Mouse (Mus musculus) kidney, postnatal 0 days (tissue): ENCODE measurements at regions not wholly inside any gene's neighbourhood (a gene's known extent, or its start where the extent isn't known, plus 50 kb on each side); places are given as distances from the start of the nearest gene placed in this dataset.

Experiments used
- ATAC-seq: fragments of 200-750 bp; cut with Nextera tagmentation; replicated peaks from 2 replicates; pipeline ENCODE4 v1.8.0; 2017; ENCODE audit warnings: low read depth, moderate number of reproducible peaks, moderate TSS enrichment, moderate library complexity; ENCODE audit not compliant: low FRiP score
- DNase-seq: peaks from one replicate; pipeline ENCODE4 v3.0.0-alpha.2; 2016; ENCODE audit warnings: low spot score
- H3K27ac ChIP-seq: fragments of 300-500 bp; sonication (generic); 2 replicates; pipeline ENCODE4 v1.5.1; 2014; ENCODE audit warnings: mild to moderate bottlenecking
- H3K27me3 ChIP-seq: fragments of 300-500 bp; sonication (generic); 2 replicates; pipeline ENCODE4 v1.6.1; 2014; ENCODE audit warnings: low read length, mixed read lengths; ENCODE audit not compliant: insufficient read depth
- H3K36me3 ChIP-seq: fragments of 300-500 bp; sonication (generic); 2 replicates; pipeline ENCODE4 v1.6.1; 2014; ENCODE audit warnings: low read length, mixed read lengths; ENCODE audit not compliant: insufficient read depth
- H3K4me1 ChIP-seq: fragments of 300-500 bp; sonication (generic); replicated peaks from 2 replicates; pipeline ENCODE4 v1.6.1; 2014; ENCODE audit warnings: antibody characterized with exemption, low read length, mixed read lengths; ENCODE audit not compliant: insufficient read depth
- H3K4me2 ChIP-seq: fragments of 300-500 bp; sonication (generic); 2 replicates; pipeline ENCODE4 v1.6.1; 2014; ENCODE audit warnings: mild to moderate bottlenecking, low read length, moderate library complexity, mixed read lengths
- H3K4me3 ChIP-seq: fragments of 300-500 bp; sonication (generic); replicated peaks from 2 replicates; pipeline ENCODE4 v1.5.1; 2014; ENCODE audit warnings: low read depth, low read length
- H3K9ac ChIP-seq: fragments of 300-500 bp; sonication (generic); 2 replicates; pipeline ENCODE4 v1.6.1; 2014; ENCODE audit warnings: low read depth, low read length
- H3K9me3 ChIP-seq: fragments of 300-500 bp; sonication (generic); replicated peaks from 2 replicates; pipeline ENCODE4 v1.6.1; 2016; ENCODE audit warnings: low read length, inconsistent platforms, mixed read lengths
- CTCF ChIP-seq: IDR thresholded peaks from 2 replicates; pipeline ENCODE4 v1.5.1; 2016; ENCODE audit warnings: antibody characterized with exemption, low read depth, mild to moderate bottlenecking, moderate library complexity
- WGBS: fragments of 180-500 bp; shearing (Covaris S2); extraction: QIAGEN DNeasy Blood & Tissue Kit; methylation state at CpG from one replicate; pipeline ENCODE4 v1.1.7; 2014; 5-methylcytosine and 5-hydroxymethylcytosine counted together

GRCm38 (mm10) chr10:108040027-108040426 is 122.0 kb upstream of the Ppp1r12a start:
- TF ChIP-seq CTCF = no peak
- no peak overlapping the region for H3K27ac ChIP-seq
- ATAC-seq = no peak
- no peaks in the 10 kb centered on the region for H3K27me3 ChIP-seq
- DNase-seq = no peak
- no peaks in the 10 kb centered on the region for H3K9me3 ChIP-seq
- no peak overlapping the region for H3K4me2 ChIP-seq
- no peaks in the 10 kb centered on the region for H3K4me1 ChIP-seq
- H3K9ac ChIP-seq = no peak overlapping the region
- H3K4me3 ChIP-seq = no peak overlapping the region
- no peaks in the 10 kb centered on the region for H3K36me3 ChIP-seq

GRCm38 (mm10) chr10:108036486-108037109 is 124.7 kb upstream of the Otogl start:
- no peak for TF ChIP-seq CTCF
- Histone ChIP-seq H3K9me3 (no peaks in the 10 kb centered on the region), H3K4me2 (no peak overlapping the region), H3K4me3 (no peak overlapping the region), H3K27ac (no peak overlapping the region), H3K27me3 (no peaks in the 10 kb centered on the region), H3K4me1 (no peaks in the 10 kb centered on the region), H3K36me3 (no peaks in the 10 kb centered on the region), H3K9ac (no peak overlapping the region)
- WGBS = 61% methylated on average over 3 of the region's 3 CpGs
- ATAC-seq = no peak
- no peak for DNase-seq

GRCm38 (mm10) chr10:108034068-108034467 is 122.1 kb upstream of the Otogl start:
- ATAC-seq (no peak), DNase-seq (no peak)
- H3K27ac ChIP-seq = no peak overlapping the region
- H3K4me3 ChIP-seq = no peak overlapping the region
- no peak overlapping the region for H3K4me2 ChIP-seq
- no peaks in the 10 kb centered on the region for H3K9me3 ChIP-seq
- no peaks in the 10 kb centered on the region for H3K4me1 ChIP-seq
- H3K27me3 ChIP-seq = no peaks in the 10 kb centered on the region
- TF ChIP-seq CTCF = no peak
- WGBS = 96% methylated on average over 3 of the region's 3 CpGs
- H3K36me3 ChIP-seq = no peaks in the 10 kb centered on the region
- no peak overlapping the region for H3K9ac ChIP-seq

- 100% methylated on average over 1 of the region's 1 CpGs for WGBS
- ATAC-seq (no peak), DNase-seq (no peak)
- Histone ChIP-seq H3K4me3 (no peak overlapping the region), H3K9ac (no peak overlapping the region), H3K4me2 (no peak overlapping the region), H3K36me3 (no peaks in the 10 kb centered on the region), H3K27ac (no peak overlapping the region), H3K9me3 (no peaks in the 10 kb centered on the region), H3K4me1 (no peaks in the 10 kb centered on the region), H3K27me3 (no peaks in the 10 kb centered on the region)
- no peak for TF ChIP-seq CTCF
Observed at GRCm38 (mm10) chr10:108033317-108033795, 121.4 kb upstream of the Otogl start.

GRCm38 (mm10) chr10:108027506-108027905 is 115.6 kb upstream of the Otogl start:
- H3K4me1 ChIP-seq = no peaks in the 10 kb centered on the region
- H3K27ac ChIP-seq = no peak overlapping the region
- H3K27me3 ChIP-seq = no peaks in the 10 kb centered on the region
- ATAC-seq (no peak), DNase-seq (no peak)
- 74% methylated on average over 2 of the region's 2 CpGs for WGBS
- H3K4me2 ChIP-seq = no peak overlapping the region
- H3K36me3 ChIP-seq = no peaks in the 10 kb centered on the region
- no peaks in the 10 kb centered on the region for H3K9me3 ChIP-seq
- H3K9ac ChIP-seq = no peak overlapping the region
- TF ChIP-seq CTCF = no peak
- no peak overlapping the region for H3K4me3 ChIP-seq

- Histone ChIP-seq H3K27ac (no peak overlapping the region), H3K4me3 (no peak overlapping the region), H3K9me3 (no peaks in the 10 kb centered on the region), H3K4me1 (no peaks in the 10 kb centered on the region), H3K27me3 (no peaks in the 10 kb centered on the region), H3K4me2 (no peak overlapping the region), H3K36me3 (no peaks in the 10 kb centered on the region), H3K9ac (no peak overlapping the region)
- ATAC-seq (no peak), DNase-seq (no peak)
- WGBS = 71% methylated on average over 6 of the region's 6 CpGs
- no peak for TF ChIP-seq CTCF
Observed at GRCm38 (mm10) chr10:108024227-108024626, 112.3 kb upstream of the Otogl start.

GRCm38 (mm10) chr10:108016552-108016951 is 104.6 kb upstream of the Otogl start:
- DNase-seq = no peak
- ATAC-seq = no peak
- no peak overlapping the region for H3K9ac ChIP-seq
- WGBS = 96% methylated on average over 1 of the region's 1 CpGs
- H3K27me3 ChIP-seq = no peaks in the 10 kb centered on the region
- H3K4me3 ChIP-seq = no peak overlapping the region
- no peak for TF ChIP-seq CTCF
- H3K9me3 ChIP-seq = no peaks in the 10 kb centered on the region
- no peaks in the 10 kb centered on the region for H3K4me1 ChIP-seq
- H3K27ac ChIP-seq = no peak overlapping the region
- H3K36me3 ChIP-seq = no peaks in the 10 kb centered on the region
- no peak overlapping the region for H3K4me2 ChIP-seq
